Mouse (Mus musculus) spleen, postnatal 4 days (tissue): ENCODE data around the gene Dlx6.

Experiments used
- DNase-seq, 2 experiments: peaks; one replicate each; pipeline ENCODE4 v3.0.0; 2022; ENCODE audit warnings: low spot score in 2 of 2

The Dlx6 gene

DNA sequence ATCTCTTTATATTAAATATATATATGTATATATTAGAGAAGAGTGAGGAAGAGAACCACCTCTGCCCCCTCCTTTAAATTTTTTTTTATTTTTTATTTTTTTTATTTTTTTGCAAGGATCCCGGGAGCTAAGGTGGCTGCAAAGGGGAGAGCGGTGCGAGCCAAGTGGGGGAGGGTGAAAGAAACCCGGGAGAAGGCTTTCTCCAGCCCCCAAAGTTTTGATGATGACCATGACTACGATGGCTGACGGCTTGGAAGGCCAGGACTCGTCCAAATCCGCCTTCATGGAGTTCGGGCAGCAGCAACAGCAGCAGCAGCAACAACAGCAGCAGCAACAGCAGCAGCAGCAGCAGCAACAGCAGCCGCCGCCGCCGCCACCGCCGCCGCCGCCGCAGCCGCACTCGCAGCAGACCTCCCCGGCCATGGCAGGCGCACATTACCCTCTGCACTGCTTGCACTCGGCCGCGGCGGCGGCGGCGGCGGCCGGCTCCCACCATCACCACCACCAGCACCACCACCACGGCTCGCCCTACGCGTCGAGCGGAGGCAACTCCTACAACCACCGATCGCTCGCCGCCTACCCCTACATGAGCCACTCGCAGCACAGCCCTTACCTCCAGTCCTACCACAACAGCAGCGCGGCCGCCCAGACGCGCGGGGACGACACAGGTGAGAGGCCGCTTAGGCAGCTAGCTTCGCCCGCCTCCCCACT is at the start of gene Dlx6:
TSS of gene Dlx6 (plus strand) at position 175 of the 711 bp plus-strand sequence.
- DNase-seq = no peak

- DNase-seq = no peak
These were observed 46.3 kb upstream of the Dlx6 start for GRCm38 (mm10) chr6:6816821-6817220.

GRCm38 (mm10) chr6:6818036-6818788 is 44.9 kb upstream of the Dlx6 start:
- no peak for DNase-seq

GRCm38 (mm10) chr6:6819134-6819533 is 44.0 kb upstream of the Dlx6 start:
- DNase-seq = no peak

- no peak for DNase-seq
These were observed 37.8 kb upstream of the Dlx6 start for GRCm38 (mm10) chr6:6825313-6825712.

DNA sequence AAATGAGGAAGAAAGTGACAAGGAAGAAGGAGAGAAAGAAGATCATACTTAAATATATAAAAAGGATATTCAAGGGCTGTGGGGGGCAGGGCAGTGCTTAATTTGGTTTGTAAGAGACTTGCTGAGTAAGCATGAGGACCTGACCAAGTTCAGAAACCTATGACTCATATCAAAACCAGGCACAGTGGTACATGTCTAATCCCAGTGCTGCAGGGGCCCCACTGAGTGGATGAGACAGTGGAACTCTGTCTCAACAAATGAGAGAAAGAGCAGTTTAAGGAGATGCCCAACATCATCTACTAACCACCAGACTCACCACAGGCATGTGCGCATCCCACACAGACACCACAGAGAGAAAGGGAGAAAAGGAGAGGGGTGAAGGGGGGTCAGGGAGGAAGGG is 36.3 kb upstream of the Dlx6 start:
- no peak for DNase-seq

DNA sequence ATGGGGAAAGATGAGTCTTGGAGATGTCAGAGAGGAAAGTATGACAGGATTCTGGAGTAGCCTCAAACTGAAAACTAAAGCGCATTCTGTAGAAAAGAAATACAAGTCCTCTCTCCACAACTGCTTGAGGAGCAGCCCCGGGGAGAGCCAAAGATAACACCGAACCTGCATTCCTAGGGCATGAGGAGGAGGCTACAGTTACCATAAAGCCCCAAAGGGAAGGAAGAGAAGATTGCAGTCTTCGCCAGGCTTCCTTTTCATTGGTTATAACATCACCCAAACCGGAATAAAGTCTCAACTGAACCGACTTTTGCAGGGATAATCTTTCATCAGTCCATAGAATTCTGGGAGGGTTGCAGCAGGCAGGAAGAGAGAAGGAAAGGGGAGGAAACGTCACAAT is 32.7 kb upstream of the Dlx6 start:
- DNase-seq = no peak

- no peak for DNase-seq
These were observed 29.8 kb upstream of the Dlx6 start for GRCm38 (mm10) chr6:6833301-6833700.

- DNase-seq = no peak
These were observed 14.6 kb upstream of the Dlx6 start for GRCm38 (mm10) chr6:6848541-6848940.

- no peak for DNase-seq
These were observed 13.4 kb upstream of the Dlx6 start for GRCm38 (mm10) chr6:6849744-6850143.

- DNase-seq = no peak
These were observed 12.6 kb upstream of the Dlx6 start for GRCm38 (mm10) chr6:6850324-6851060.

DNA sequence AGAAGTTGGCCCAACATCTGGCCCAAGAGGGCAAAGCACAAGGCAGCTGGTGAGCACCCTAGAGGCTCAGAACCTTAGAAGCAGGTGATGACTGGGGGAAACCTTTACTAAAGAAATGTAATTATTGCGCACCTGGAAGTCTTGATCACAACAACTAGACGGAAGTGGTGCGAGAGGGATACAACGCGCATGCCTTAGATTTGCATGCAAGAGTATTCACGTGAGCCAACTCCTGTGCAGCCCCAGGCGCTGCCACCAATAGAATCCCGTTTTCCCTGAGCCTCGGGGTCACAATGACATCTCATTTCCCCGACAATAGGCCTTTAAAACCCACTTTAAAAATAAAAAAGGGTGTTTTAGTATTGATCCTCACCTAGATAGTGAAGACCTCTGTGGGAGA is 12.0 kb upstream of the Dlx6 start:
- DNase-seq = no peak

DNA sequence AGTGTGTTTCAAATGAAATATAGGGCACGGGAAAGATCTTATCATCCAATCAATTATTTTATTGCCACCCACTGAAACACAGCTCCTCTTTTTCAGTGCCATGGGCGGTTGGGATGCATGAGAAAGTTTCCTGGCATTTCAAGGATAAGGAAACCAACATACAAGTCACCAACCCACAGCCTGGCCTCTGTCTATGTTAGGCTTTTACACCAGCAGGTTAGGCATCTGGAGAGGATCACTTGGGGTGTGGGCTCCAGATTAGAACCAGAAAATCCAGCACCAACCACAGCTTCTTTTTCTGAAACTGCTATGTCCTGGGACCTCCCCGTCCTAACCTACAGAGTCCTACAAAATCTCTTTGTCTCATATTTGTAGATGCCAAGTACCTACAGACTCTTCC is 10.2 kb upstream of the Dlx6 start:
- DNase-seq = no peak

GRCm38 (mm10) chr6:6854176-6854575 is 9.0 kb upstream of the Dlx6 start:
- DNase-seq = no peak

- DNase-seq = no peak
These were observed 8.0 kb upstream of the Dlx6 start for GRCm38 (mm10) chr6:6854902-6855745.

DNA sequence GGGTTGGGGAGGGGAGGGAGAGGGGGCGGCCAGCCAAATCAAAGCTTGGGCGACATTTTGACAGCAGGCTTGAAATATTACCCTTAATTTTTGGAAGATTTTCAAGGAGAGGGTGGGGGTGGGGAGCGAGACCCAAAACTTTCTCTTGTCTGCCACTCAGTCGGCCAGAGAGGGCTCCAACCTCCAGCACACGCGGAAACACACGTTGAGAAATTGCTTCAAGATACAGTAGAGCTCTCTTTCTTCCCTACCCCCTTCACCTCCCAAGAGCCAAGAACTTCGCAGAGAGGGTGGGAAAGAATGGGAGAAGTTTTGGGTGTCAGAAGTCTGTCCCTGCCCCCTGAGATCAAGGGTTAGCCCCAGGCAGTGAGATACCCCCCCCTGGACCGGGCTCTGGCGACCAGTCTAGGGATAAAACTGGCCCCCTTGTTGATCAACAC is 7.4 kb upstream of the Dlx6 start:
- DNase-seq = no peak

DNA sequence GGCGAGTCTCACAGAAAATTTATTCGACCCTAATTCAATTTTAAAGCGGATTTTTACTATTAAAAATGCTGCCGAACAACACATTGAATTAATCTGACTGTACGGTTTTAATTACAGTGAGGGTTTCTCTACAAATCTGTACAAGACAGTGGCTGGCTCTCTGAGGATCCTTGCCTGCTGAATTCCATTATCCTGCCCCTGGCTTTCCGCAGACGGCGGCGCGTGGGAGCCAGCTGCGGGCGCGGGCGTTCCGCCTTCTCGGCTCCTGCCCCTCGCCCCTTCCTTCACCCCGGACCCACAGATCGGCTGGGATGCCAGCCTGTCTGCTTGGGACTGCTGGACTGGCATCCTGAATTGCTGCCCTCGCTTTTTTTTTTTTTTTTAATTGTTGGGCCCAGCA is 6.8 kb upstream of the Dlx6 start:
- DNase-seq = no peak

GRCm38 (mm10) chr6:6856881-6857280 is 6.3 kb upstream of the Dlx6 start:
- no peak for DNase-seq

GRCm38 (mm10) chr6:6857766-6858165 is 5.4 kb upstream of the Dlx6 start:
- DNase-seq = no peak

DNA sequence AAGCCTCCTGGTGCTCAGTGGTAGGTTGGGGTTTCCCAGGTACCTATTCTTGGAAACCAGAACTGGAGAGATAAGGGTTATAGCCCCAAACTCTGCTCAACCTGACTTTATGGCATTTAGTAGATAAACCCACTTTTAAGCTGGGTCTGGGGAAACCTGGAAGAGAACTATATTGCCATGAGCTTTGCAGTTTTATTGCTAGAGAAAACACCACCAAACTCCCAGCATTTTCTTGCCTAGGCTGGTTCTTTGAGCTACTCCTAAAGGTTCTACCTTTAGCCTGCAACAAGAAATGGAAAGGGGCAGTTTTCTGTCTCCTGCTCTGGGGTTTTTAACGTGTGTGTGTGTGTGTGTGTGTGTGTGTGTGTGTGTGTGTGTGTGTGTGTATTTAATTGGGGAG is 4.6 kb upstream of the Dlx6 start:
- no peak for DNase-seq

- no peak for DNase-seq
These were observed 3.8 kb upstream of the Dlx6 start for GRCm38 (mm10) chr6:6859111-6859949.
